Mouse (Mus musculus) kidney, adult 8-10 months (tissue): ENCODE results near the gene Nudt8.
"Not testable (repeated sequence)": the region's sequence is repeated elsewhere in the genome, so short reads cannot be mapped to it uniquely, and the experiment has no call there.

Source experiments
- DNase-seq, 2 experiments: peaks; one replicate each; pipeline ENCODE4 v3.0.0; 2022

Gene Nudt8

DNA sequence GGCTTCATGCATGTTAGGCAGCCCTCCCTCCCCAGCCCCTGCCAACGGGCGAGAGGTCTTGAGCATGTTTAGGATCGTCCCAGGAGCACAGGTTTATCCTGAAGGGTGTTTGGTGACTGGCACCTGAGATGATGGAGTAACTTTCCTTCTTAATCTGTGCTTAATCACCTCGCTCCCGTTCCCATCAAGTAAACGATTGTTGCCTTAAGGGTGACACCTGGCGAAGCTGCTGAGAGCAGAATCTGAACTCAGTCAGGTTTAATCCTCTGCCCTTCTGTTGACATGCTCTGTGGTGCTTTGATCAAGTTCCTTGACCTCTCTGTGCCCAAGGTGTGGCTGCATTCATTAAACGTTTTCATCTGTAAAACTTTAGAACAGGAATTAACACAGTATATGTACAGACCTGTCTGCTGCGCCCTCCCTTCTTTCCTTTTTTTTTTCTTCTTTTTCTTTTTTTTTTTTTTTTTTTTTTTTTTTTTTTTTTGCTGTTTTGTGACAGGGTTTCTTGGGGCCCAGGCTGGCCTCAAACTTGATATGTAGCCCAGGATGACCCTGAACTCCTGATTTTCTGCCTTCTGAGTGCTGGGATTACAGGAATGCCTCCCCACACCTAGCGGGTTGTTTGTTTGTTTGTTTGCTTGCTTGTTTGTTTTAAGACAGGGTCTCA is 17.7 kb downstream of the Nudt8 start:
- no peak for DNase-seq

- peak; percentile 87 to 90 for DNase-seq
Observed at GRCm38 (mm10) chr19:4018743-4019583, 18.6 kb downstream of the Nudt8 start.

DNA sequence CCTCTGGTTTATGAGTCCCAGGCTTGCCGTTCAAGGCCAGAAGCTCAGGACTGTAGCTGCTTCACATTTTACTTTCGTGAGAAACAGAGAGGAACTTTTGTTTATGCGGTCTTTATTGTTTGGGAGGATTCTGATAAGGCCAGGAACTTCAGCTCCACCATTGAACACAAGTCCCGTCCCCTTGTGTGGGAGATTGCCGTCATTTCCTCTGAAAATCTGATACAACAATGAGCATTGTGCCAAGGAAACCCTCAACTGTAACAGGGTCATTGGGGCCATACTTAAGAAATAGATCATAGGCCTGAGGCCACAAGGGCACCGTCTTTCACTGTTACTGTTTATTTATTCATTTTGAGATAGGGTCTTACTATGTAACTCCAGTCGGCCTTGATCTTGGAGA is 22.8 kb downstream of the Nudt8 start:
- DNase-seq: no peak

DNA sequence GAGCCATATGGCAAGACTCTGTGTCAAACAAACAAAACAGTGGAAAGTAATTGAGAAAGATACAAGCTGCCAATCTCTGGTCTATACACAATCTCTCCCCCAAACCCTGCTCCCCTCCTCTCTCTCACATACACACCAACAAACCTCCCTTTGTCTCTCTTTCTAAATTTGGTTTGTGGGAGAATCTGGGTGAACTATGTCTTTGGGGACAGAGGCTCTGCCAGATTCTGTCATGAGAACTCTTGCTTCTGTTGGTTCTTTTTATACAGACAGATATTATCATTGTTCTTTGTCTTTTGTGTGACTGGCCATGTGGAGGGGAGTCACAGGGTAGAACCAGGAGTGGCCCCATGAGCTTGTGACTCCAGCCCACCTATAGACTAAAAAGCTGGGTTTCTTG is 27.2 kb downstream of the Nudt8 start:
- no peak for DNase-seq

- DNase-seq: no peak
Observed at GRCm38 (mm10) chr19:4032668-4033067, 32.3 kb downstream of the Nudt8 start.

GRCm38 (mm10) chr19:4033298-4033697 is 32.9 kb downstream of the Nudt8 start:
- peak; percentile 55 to 59 for DNase-seq

DNA sequence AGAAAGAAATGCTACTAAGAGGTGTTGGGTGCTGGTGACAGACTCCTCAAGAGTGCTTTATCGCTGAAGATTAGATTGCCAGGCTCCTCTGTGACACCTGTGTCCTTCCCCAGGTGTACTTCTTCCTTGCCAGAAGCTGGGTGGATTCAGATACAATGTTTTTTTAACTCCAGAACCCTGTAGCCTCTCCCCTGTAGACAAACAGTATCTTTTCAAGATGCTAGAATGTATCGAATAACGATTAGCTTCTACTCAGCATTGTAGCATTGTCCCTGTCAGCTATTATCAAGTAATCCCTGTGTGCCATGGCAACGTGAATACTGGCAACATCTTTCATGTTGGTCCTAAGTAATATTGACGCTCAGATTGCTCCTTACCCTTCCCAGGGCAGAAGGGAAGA is 33.4 kb downstream of the Nudt8 start:
- DNase-seq: no peak

DNA sequence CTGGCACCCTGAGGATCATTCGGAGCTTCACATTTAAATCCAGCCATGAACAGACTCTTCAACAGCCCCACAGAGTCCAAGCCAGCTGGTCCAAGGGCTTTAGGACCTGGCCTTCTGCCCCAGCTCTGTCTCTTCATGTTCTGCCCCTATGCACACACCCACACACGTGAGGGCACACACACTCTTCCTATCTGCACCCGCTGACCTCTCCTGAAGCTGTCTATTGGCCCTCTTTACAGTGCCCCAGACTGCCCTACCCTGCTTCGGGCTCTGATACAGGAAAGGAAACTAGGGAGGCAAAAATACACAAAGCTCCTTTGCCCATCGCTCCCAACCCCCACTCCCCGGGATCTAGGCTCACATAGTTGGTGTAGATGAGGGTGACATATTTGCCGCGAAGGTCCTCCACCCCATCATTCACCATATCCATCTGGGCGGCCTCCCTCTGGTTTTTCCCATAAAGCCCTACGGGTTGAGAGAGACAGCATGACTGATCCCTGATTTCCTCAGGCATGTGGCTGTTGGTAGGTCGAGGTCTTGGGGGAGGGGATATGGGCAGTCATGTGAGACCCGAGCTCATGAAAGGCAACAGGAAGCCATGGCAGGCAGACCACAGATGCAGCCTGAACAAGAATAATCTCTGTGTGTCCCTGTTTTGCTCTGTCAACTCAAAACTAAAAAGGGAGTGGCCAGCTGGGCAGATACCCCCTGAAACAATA is 36.1 kb downstream of the Nudt8 start:
- no peak for DNase-seq

DNA sequence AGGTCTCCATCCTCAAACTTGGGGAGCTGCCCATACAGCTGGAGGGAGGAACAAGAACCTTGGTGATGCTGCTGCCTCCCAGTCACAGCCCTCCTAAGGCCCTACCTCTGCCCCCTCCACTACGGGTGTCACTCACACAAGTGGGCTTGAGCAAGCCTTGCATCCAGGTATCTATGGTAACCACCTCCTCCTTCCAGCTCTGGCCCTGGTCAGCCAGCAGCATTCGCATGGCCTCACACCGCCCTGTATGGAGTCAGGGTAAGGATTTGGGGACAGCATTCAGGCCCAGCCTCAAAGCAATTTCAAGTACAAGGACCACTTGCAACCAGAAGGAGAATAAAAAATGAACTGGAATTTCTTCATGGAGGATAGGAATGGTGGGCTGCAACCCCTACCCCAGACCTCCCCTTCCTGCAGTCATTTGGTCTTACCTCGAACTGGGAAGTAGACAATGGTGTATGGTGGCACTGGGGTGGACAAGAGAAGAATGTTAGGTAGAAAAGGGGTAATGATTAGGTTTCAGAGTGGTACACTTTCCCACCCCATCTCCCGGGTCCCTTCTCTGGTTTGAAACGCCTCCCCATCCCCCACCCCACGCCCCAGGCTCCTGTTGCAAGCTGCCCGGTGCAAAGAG is 36.9 kb downstream of the Nudt8 start:
- not testable (repeated sequence) for DNase-seq

- DNase-seq: peak; percentile 83 to 90
Observed at GRCm38 (mm10) chr19:4037788-4038232, 37.4 kb downstream of the Nudt8 start, which contains the start of gene Gstp1. Gene Gstp1 (minus strand): TSS chr19:4037985.

DNA sequence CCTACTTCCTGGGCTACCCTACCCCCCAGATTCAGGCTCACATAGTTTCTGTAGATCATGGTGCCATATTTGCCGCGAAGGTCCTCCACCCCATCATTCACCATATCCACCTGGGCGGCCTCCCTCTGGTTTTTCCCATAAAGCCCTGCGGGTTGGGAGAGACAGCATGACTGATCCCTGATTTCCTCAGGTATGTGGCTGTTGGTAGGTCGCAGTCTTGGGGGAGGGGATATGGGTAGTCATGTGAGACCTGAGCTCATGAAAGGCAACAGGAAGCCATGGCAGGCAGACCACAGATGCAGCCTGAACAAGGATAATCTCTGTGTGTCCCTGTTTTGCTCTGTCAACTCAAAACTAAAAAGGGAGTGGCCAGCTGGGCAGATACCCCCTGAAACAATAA is 40.6 kb downstream of the Nudt8 start:
- DNase-seq: not testable (repeated sequence)

DNA sequence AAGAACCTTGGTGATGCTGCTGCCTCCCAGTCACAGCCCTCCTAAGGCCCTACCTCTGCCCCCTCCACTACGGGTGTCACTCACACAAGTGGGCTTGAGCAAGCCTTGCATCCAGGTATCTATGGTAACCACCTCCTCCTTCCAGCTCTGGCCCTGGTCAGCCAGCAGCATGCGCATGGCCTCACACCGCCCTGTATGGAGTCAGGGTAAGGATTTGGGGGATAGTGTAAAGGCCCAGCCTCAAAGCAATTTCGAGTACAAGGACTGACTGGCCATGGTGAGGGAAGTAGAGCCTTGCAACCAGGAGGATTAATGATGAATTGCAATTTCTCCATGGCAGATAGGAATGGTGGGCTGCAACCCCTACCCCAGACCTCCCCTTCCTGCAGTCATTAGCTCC is 41.1 kb downstream of the Nudt8 start:
- DNase-seq: not testable (repeated sequence)

- DNase-seq: no peak
Observed at GRCm38 (mm10) chr19:4042124-4042523, 41.7 kb downstream of the Nudt8 start.

DNA sequence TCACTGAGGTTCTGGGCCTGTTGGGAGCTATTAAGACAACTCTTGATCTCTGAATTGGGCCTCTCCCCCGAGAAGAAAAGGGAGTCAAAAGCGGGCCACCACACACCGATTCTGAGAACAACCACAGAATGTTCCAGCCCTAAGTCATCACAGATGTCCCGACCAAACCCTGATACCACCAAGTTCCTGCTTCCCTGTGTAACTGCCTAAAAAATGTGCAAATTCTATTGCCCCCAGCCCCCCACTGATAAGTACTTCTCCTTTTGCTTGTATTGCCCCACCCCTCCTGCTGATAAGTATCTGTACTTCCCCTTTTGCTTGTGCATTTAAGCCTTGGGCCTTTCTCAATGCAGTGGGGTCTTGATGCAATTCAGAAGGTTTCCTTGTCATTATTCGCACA is 43.7 kb downstream of the Nudt8 start:
- DNase-seq: not testable (repeated sequence)

DNA sequence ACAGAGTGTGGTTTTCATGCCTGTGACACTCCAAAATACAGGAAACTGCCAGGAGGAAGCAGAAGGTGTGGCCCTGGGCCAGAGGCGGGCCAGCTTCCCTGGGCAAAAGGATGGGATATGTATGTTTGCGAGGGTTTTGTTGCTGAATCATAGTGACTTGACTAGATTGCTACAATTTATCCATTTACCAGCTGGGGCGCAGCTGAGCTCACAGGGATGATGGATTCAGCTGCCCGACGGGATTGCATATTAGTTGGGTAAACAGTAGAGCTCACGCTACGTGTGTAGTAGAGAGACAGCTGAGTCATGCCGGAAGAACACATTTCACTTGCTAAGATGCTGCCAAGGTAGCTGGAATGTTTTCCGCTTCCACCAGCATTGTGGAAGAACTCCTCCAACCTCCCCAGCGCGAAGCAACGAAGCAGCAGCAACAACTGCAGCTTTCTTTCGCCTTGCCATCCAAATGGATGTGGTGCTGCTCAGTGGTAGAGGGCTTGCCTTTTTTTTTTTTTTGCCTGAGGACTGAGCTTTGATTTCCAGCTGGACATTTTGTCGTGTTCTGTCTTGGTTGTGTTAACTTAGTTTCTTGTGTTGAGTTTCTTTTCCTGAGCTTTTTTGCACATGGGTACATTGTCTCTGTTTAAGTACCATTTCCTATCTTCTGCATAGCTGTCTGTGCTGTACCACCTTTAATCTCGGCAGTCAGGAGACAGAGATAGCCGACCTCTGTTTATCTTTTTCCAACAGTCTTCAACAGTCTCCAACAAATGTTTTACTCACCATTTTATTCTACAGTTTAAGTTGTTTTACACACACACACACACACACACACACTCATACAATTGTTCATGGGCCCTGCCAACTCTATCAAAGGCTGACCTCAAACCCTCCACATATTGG is 45.8 kb downstream of the Nudt8 start, which contains the start of gene Gstp2:
Gene Gstp2 (minus strand): TSS at position 58 of the 900 bp plus-strand sequence.
- DNase-seq: peak; percentile 87 to 88

DNA sequence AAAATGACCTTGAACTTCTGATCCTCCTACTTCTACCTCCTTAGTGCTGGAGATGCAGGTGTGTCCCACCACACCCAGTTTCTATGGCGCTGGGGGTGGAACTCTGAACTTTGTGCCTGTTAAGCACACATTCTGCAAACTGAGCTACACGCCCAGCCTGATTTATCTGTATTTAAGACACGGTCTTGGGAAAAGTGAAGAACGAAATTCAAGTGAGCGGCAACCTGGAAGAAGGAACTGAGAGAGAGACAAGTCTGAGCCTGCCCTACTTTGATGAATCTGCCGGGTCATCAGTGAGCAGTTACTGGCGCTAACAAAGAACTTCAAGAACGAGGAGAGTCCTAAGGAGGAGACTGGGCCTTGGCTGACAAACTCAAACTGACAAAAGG is 46.5 kb downstream of the Nudt8 start:
- DNase-seq: no peak

DNA sequence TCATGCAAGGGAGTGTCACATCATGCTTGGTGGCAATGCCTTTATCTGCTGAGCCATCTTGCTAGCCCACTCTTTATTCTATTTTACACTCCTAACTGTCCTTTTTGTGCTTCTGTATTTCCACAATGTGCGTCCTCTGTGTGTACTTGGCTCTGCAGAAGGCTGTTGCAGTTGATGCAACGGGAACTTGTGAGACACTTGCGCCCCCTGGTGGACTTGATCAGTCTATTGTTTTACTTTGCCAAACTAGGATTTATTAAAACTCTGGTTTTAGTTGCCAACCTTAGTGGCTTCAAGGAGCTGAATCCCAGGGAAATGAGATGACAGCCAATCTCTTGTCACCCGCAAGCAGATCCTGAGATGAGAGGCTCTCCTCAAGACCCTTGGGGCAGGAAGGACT is 47.5 kb downstream of the Nudt8 start:
- DNase-seq: peak; percentile 73 to 89

DNA sequence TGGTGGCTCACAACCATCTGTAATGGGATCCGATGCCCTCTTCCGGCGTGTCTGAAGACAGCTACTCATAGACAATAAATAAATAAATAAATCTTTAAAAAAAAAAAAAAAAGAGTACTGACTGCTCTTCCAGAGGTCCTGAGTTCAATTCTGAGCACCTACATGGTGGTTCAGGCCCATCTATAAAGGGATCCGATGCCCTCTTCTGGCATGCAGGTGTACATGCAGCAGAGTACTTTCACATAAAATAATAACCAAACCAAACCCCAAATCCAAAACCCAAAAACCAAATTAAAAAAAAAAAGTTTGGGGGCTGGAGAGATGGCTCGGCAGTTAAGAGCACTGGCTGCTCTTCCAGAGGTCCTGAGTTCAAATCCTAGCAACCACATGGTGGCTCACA is 48.7 kb downstream of the Nudt8 start:
- not testable (repeated sequence) for DNase-seq

- DNase-seq: no peak
Observed at GRCm38 (mm10) chr19:4051016-4051415, 50.6 kb downstream of the Nudt8 start.
